Mouse (Mus musculus): ENCODE measurements around the gene Mymx. TPM values are rescaled to one million over a fixed set of nuclear protein-coding genes. Genes with fewer than 3 reads are reported as not detected.

Mymx gene
- polyA plus RNA-seq, 1 experiment: 5.8 TPM

- Histone ChIP-seq H3K4me1 (ENCODE audit: control insufficient read depth, insufficient read depth, insufficient read length, low read length) (peaks cover 3% of the 10 kb centered on the region), H3K36me3 (ENCODE audit: control insufficient read depth, insufficient read depth, low read length) (no peaks in the 10 kb centered on the region), H3K4me3 (ENCODE audit: low read depth, low read length) (no peak overlapping the region), H3K27me3 (ENCODE audit: control insufficient read depth, insufficient read depth, low read length) (peaks cover 46% of the 10 kb centered on the region), H3K27ac (ENCODE audit: insufficient read depth, low read depth, low read length) (no peak overlapping the region)
- 72% methylated on average over 7 of the region's 7 CpGs for WGBS
- TF ChIP-seq POLR2A (IDR thresholded peaks at IDR 0.05; ENCODE audit: low read depth, low read length) (no peak), CTCF (IDR thresholded peaks at IDR 0.05; ENCODE audit: extremely low read depth, insufficient read length, insufficient replicate concordance, low read depth, low read length) (no peak)
Measured at GRCm38 (mm10) chr17:45551249-45551796, 50.6 kb downstream of the Mymx start.

Other genes with a start within 250 kb of the Mymx start
- 2.1 and 4.2 TPM in 2 replicates for gene Cdc5l, start 168.4 kb downstream of the Mymx start, polyA plus RNA-seq (2012; rRNA removed)
- gene Spats1, start 126.7 kb downstream of the Mymx start, polyA plus RNA-seq (2012; rRNA removed): not detected in 2 replicates
- gene Aars2, start 95.3 kb downstream of the Mymx start, polyA plus RNA-seq (2012; rRNA removed): 9.8 and 10.5 TPM in 2 replicates
- gene Tcte1, start 78.7 kb downstream of the Mymx start, polyA plus RNA-seq (2012; rRNA removed): 0.04 TPM in 2 replicates
- 0.53 and 0.94 TPM in 2 replicates for gene Tmem151b, start 52.4 kb downstream of the Mymx start, polyA plus RNA-seq (2012; rRNA removed)
- 4.6 and 6.2 TPM in 2 replicates for gene Nfkbie, start 46.4 kb downstream of the Mymx start, polyA plus RNA-seq (2012; rRNA removed)
- gene Slc35b2, start 38.2 kb downstream of the Mymx start, polyA plus RNA-seq (2012; rRNA removed): 98.2 and 105 TPM in 2 replicates
- gene Hsp90ab1, start 28.8 kb downstream of the Mymx start, polyA plus RNA-seq (2012; rRNA removed): 93.8 and 157 TPM in 2 replicates
- 26.1 and 35.2 TPM in 2 replicates for gene Slc29a1, start 2.5 kb downstream of the Mymx start, polyA plus RNA-seq (2012; rRNA removed)
- 0.03 TPM in 1 of 2 replicates, not detected in the other for gene Capn11, start 57.2 kb upstream of the Mymx start, polyA plus RNA-seq (2012; rRNA removed)
- 105 and 161 TPM in 2 replicates for gene Mrpl14, start 84.2 kb upstream of the Mymx start, polyA plus RNA-seq (2012; rRNA removed)
- gene Tmem63b, start 84.8 kb upstream of the Mymx start, polyA plus RNA-seq (2012; rRNA removed): 42.6 and 65.0 TPM in 2 replicates
- not detected in 2 replicates for gene 1600014C23Rik, start 131.7 kb upstream of the Mymx start, polyA plus RNA-seq (2012; rRNA removed)

Data from small intestine, adult 2 months (tissue).